Mouse (Mus musculus) megakaryocyte, embryonic 14.5 days (primary cell): ENCODE measurements around the gene Actr3b. TPM values are rescaled to one million over a fixed set of nuclear protein-coding genes. Genes with fewer than 3 reads are reported as not detected.

Experiments used
- H3K27me3 ChIP-seq: replicated peaks from 2 replicates; pipeline ENCODE3; 2012; ENCODE audit warnings: inconsistent platforms
- H3K36me3 ChIP-seq: replicated peaks from 2 replicates; pipeline ENCODE3; 2012; ENCODE audit warnings: low read length, inconsistent platforms, mixed read lengths
- H3K4me1 ChIP-seq: 2 replicates; pipeline ENCODE4 v1.6.1; 2012; ENCODE audit warnings: inconsistent platforms
- H3K4me3 ChIP-seq: replicated peaks from 2 replicates; pipeline ENCODE3; 2012; ENCODE audit warnings: moderate library complexity, mild to moderate bottlenecking, inconsistent platforms
- H3K9me3 ChIP-seq: 2 replicates; pipeline ENCODE4 v1.6.1; 2012; ENCODE audit warnings: inconsistent platforms
- FLI1 ChIP-seq: IDR thresholded peaks from 2 replicates; pipeline ENCODE4 v1.6.1; 2012; ENCODE audit warnings: low read length, inconsistent platforms, mixed read lengths
- GATA1 ChIP-seq: IDR thresholded peaks from 3 replicates; pipeline ENCODE4 v1.6.1; 2012; ENCODE audit warnings: mixed read lengths, low read length, inconsistent platforms, borderline replicate concordance
- polyA plus RNA-seq: library from polyadenylated mRNA; stranded (reverse); fragments of >175 nt; gene quantifications from 2 replicates; pipeline ENCODE4 v1.2.3, GENCODE M21; 2012; ENCODE audit warnings: low replicate concordance; ENCODE audit not compliant: insufficient read depth

Gene Actr3b
- polyA plus RNA-seq, 1 experiment = 1.4 TPM

- no peaks in the 10 kb centered on the region for H3K4me1 ChIP-seq
- TF ChIP-seq GATA1 (no peak), FLI1 (no peak)
- H3K9me3 ChIP-seq = peaks cover 5% of the 10 kb centered on the region; the same call in 1 of the 2 replicates
- no peaks in the 10 kb centered on the region for H3K27me3 ChIP-seq
- H3K4me3 ChIP-seq = no peak overlapping the region
- peaks cover 2% of the 10 kb centered on the region for H3K36me3 ChIP-seq
Measured at GRCm38 (mm10) chr5:25773921-25774790, 14.4 kb downstream of the Actr3b start.

DNA sequence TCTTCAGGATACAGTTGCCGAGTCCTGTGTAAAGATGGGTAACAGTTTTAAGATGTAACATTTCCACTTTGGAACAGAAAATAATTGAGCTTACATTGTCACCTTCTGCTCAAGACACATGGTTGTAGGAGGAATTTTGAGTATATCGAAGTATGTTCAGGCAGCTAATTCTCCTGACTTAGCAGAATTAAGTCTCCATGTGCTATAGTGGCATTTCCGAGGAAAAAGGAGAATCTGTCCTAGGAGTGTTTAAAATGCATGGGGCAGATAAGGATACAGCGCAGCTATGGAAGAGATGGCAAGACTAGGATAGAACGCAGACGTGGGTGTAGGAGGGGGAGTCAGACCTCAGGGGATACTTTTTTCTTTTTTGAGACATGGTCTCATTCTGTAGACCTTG is 31.8 kb downstream of the Actr3b start:
- TF ChIP-seq GATA1 (no peak), FLI1 (no peak)
- Histone ChIP-seq H3K36me3 (no peaks in the 10 kb centered on the region), H3K9me3 (no peaks in the 10 kb centered on the region), H3K4me1 (peaks cover 3% of the 10 kb centered on the region; the same call in 1 of the 2 replicates), H3K4me3 (no peak overlapping the region), H3K27me3 (no peaks in the 10 kb centered on the region)

DNA sequence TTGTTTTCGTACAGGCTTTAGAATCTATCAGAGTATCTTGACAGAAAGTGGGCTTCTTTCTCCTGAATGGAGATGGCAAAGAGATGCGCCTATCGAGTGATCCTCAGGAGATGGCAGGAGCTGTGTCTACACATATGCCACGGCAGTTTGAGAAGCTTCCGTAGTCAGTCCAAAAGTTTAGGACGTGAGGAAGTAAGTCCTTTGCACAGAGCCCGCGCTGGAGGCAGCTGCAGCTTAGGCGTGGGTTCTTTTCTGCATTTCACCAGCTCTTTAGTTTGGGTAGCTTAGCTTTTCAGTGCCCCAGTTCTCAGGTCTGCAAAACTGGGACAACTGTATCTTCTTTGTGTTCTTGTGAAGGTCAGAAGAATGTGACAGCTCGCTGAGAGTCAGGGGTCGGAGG is 38.0 kb downstream of the Actr3b start:
- no peaks in the 10 kb centered on the region for H3K9me3 ChIP-seq

DNA sequence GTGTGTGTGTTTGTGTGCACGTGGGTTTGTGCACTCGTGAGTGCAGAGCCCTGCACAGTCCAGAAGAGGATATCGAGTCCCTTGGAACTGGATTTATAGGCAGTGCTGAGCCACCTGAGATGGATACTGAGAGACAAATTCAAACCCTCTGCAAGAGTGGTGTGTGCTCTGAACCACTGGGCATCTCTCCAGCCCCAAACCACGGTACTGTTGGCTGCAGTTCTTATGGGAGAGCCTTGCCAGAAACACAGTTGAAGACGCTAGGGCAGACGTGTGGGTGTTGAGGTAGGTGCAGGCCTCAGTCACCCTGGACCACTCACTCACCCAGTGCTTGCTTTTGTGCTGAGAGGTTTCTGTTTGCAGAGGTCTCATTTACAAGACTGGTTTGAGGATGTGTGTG is 41.1 kb downstream of the Actr3b start:
- no peaks in the 10 kb centered on the region for H3K4me1 ChIP-seq
- H3K27me3 ChIP-seq = no peaks in the 10 kb centered on the region
- H3K4me3 ChIP-seq = no peak overlapping the region
- no peak for TF ChIP-seq GATA1
- TF ChIP-seq FLI1 = no peak
- no peaks in the 10 kb centered on the region for H3K36me3 ChIP-seq
- H3K9me3 ChIP-seq = no peaks in the 10 kb centered on the region

More for the DNA sequence above, 38.0 kb downstream of the Actr3b start:
- no peaks in the 10 kb centered on the region for H3K36me3 ChIP-seq
- no peaks in the 10 kb centered on the region for H3K4me1 ChIP-seq
- no peak overlapping the region for H3K4me3 ChIP-seq
- H3K27me3 ChIP-seq = no peaks in the 10 kb centered on the region
- no peak for TF ChIP-seq GATA1

GRCm38 (mm10) chr5:25801744-25802143 is 41.9 kb downstream of the Actr3b start:
- H3K36me3 ChIP-seq = no peaks in the 10 kb centered on the region
- no peak overlapping the region for H3K4me3 ChIP-seq
- H3K4me1 ChIP-seq = no peaks in the 10 kb centered on the region
- no peaks in the 10 kb centered on the region for H3K27me3 ChIP-seq
- no peaks in the 10 kb centered on the region for H3K9me3 ChIP-seq
- TF ChIP-seq FLI1 (no peak), GATA1 (no peak)

DNA sequence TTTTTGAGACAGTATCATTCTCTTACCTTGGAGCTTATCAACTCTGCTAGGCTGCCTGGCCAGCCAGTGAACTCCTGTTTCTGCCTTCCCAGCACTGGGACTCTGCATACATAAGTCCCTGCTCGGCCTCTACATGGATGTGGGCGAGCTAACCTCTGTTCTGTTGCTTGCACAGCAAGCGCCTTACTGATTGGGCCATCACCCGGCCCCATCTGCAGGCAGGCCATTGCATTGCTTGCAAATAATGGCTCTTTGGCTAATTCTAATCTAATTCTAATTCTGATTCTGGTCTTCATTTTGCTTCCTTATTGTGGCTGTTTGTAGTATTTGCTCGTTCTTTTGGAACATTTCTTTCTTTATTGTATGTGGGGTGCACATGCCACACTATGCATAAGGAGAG is 44.8 kb downstream of the Actr3b start:
- Histone ChIP-seq H3K27me3 (no peaks in the 10 kb centered on the region), H3K9me3 (no peaks in the 10 kb centered on the region), H3K36me3 (no peaks in the 10 kb centered on the region), H3K4me1 (no peaks in the 10 kb centered on the region), H3K4me3 (no peak overlapping the region)
- no peak for TF ChIP-seq FLI1
- TF ChIP-seq GATA1 = no peak

DNA sequence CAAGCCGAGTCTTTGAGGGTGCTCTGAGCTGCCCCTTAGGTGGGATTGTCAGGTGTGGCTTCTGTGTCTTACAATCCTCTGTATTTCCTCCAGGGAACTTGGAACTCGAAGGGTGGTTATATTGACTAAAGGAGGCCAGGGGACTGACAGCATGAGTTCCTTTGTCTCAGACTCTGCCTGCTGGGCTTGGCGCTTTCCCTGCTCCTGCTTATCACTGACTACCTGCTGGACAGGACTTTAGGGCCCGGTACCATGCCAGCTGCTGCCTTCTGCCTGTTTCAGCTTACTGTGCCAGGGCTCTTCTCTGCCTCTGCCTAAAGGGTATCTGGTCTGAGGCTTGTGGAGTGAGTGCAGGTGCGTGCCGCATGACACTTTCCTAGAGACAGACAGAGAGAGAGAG is 53.1 kb downstream of the Actr3b start:
- Histone ChIP-seq H3K27me3 (no peaks in the 10 kb centered on the region), H3K4me1 (no peaks in the 10 kb centered on the region), H3K4me3 (no peak overlapping the region), H3K9me3 (no peaks in the 10 kb centered on the region), H3K36me3 (no peaks in the 10 kb centered on the region)
- no peak for TF ChIP-seq FLI1
- no peak for TF ChIP-seq GATA1

DNA sequence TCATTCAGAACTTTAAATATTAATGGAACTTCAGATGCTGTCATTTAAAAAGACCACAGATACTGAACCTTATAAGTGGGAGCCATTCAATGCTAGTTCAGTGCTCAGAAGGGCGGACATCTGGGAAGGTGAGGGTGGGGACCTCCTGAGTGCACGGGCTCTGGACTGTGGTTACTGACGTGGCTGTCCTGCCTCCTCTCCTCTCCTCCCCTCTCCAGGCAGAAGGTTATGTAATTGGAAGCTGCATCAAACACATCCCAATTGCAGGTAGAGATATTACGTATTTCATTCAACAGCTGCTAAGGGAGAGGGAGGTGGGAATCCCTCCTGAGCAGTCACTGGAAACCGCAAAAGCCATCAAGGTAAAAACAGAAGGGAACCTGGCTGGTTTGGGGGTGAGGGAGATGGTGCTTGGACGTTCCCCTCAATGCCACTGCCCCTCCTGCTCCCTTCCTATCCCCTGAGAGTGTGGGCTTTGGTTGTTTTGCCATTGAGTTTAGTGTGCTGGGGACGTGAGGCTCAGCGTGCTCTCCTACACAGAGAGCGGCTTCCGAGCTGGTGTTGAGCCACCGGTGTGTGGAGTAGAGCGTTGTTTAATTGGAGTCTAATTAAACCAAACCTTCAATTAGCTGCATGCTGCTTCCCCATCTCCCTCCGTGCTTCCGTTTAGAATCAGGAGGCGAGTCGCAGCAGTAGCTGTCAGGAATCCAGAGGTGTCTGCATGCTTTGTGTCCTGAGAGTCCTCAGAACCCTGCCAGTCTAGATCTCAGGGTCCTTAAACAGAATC is 69.7 kb downstream of the Actr3b start:
- TF ChIP-seq FLI1 (no peak), GATA1 (no peak)
- Histone ChIP-seq H3K36me3 (no peaks in the 10 kb centered on the region), H3K9me3 (peaks cover 5% of the 10 kb centered on the region; the same call in 1 of the 2 replicates), H3K4me1 (peaks cover 9% of the 10 kb centered on the region), H3K4me3 (no peak overlapping the region), H3K27me3 (peaks cover 4% of the 10 kb centered on the region)

- Histone ChIP-seq H3K9me3 (peaks cover 4% of the 10 kb centered on the region; the same call in 1 of the 2 replicates), H3K27me3 (peaks cover 4% of the 10 kb centered on the region), H3K4me1 (peaks cover 9% of the 10 kb centered on the region), H3K4me3 (no peak overlapping the region), H3K36me3 (no peaks in the 10 kb centered on the region)
- TF ChIP-seq GATA1 (no peak), FLI1 (no peak)
Measured at GRCm38 (mm10) chr5:25830802-25831201, 71.0 kb downstream of the Actr3b start.

DNA sequence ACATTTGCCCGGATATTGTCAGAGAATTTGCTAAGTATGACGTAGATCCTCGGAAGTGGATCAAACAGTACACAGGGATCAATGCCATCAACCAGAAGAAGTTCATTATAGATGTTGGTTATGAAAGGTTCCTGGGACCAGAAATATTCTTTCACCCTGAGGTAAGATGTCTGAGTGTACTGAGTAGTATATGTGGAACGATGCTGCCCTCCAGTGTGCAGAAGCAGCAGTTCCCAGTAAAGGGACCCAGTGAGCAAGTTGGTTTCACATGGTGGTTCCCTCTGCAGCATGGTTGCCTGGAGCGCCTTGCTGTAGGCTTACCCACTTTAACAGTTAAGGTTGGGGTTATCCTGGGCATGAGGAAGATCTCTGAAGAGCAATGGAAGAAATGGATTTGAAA is 71.8 kb downstream of the Actr3b start:
- no peak for TF ChIP-seq FLI1
- no peak for TF ChIP-seq GATA1
- no peaks in the 10 kb centered on the region for H3K9me3 ChIP-seq
- peaks cover 4% of the 10 kb centered on the region for H3K27me3 ChIP-seq

More for the DNA sequence above, 71.8 kb downstream of the Actr3b start:
- Histone ChIP-seq H3K4me1 (peaks cover 9% of the 10 kb centered on the region), H3K4me3 (no peak overlapping the region), H3K36me3 (no peaks in the 10 kb centered on the region)
